Mouse (Mus musculus) forebrain, embryonic 14.5 days (tissue): Measurements from ENCODE around the gene S100pbp. TPM values are rescaled to one million over a fixed set of nuclear protein-coding genes. Genes with fewer than 3 reads are reported as not detected.

ENCODE experiments used
- ATAC-seq: fragments of 200-750 bp; cut with Nextera tagmentation; 2 replicates; pipeline ENCODE4 v1.8.0; 2017; ENCODE audit warnings: mild to moderate bottlenecking, moderate library complexity
- DNase-seq: peaks from one replicate; pipeline ENCODE4 v3.0.0-alpha.2; 2015; ENCODE audit warnings: low spot score
- H3K27ac ChIP-seq: fragments of 300-500 bp; sonication (generic); 2 replicates; pipeline ENCODE4 v1.5.1; 2014; ENCODE audit warnings: low read depth, mild to moderate bottlenecking, control low read depth, low read length, moderate library complexity
- H3K27me3 ChIP-seq: fragments of 300-500 bp; sonication (generic); replicated peaks from 2 replicates; pipeline ENCODE4 v1.6.1; 2014; ENCODE audit warnings: low read length, control low read depth, mixed read lengths; ENCODE audit not compliant: control insufficient read depth, insufficient read depth
- H3K36me3 ChIP-seq: fragments of 300-500 bp; sonication (generic); 2 replicates; pipeline ENCODE4 v1.6.1; 2014; ENCODE audit warnings: low read length, control low read depth; ENCODE audit not compliant: control insufficient read depth, insufficient read depth
- H3K4me1 ChIP-seq: fragments of 300-500 bp; sonication (generic); 2 replicates; pipeline ENCODE4 v1.6.1; 2014; ENCODE audit warnings: antibody characterized with exemption, low read length, control low read depth; ENCODE audit not compliant: control insufficient read depth, insufficient read depth
- H3K4me2 ChIP-seq: fragments of 300-500 bp; sonication (generic); 2 replicates; pipeline ENCODE4 v1.6.1; 2014; ENCODE audit warnings: mild to moderate bottlenecking, control low read depth, low read length
- H3K4me3 ChIP-seq: fragments of 300-500 bp; sonication (generic); 2 replicates; pipeline ENCODE4 v1.5.1; 2014; ENCODE audit warnings: low read depth, low read length, control low read depth
- H3K9ac ChIP-seq: fragments of 300-500 bp; sonication (generic); 2 replicates; pipeline ENCODE4 v1.6.1; 2014; ENCODE audit warnings: mild to moderate bottlenecking, low read length, control low read depth, moderate library complexity
- H3K9me3 ChIP-seq: fragments of 300-500 bp; sonication (generic); replicated peaks from 2 replicates; pipeline ENCODE4 v1.6.1; 2016; ENCODE audit warnings: low read length, control low read depth, mixed read lengths; ENCODE audit not compliant: control insufficient read depth
- WGBS: fragments of 180-500 bp; shearing (Covaris S2); extraction: QIAGEN DNeasy Blood & Tissue Kit; methylation state at CpG from one replicate; pipeline ENCODE4 v1.1.7; 2014; 5-methylcytosine and 5-hydroxymethylcytosine counted together
- polyA plus RNA-seq: library from polyadenylated mRNA; unstranded; fragments of >200 nt; fragmentation: Nextera tagmentation; extraction: Ambion mirVana; gene quantifications from 2 replicates; pipeline ENCODE4 v1.2.1, GENCODE M21; 2014

S100pbp gene
- polyA plus RNA-seq, 1 experiment from 2014 or later = 9.7 TPM

DNA sequence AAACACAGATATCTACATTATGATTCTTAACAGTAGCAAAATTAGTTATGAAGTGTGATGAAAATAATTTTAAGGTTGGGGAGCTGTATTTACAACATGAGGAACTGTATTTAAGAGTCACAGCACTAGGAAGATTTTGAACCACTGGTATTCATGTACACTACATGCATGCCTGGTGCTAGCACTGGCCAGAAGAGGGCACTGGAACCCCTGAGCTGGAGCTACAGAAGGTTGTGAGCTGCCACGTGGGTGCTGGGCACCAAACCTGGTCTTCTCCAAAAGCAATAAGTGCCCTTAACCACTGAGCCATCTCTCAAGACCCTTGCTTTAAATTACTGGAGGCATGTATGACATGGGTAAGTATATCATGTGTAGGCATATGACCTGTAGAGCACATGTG lies 17.0 kb downstream of the S100pbp start:
- 83% methylated on average over 1 of the region's 1 CpGs for WGBS
- H3K36me3 ChIP-seq = peaks cover 56% of the 10 kb centered on the region
- no peaks in the 10 kb centered on the region for H3K27me3 ChIP-seq
- no peak for ATAC-seq
- H3K4me1 ChIP-seq = no peaks in the 10 kb centered on the region
- H3K9ac ChIP-seq = no peak overlapping the region
- H3K27ac ChIP-seq = no peak overlapping the region
- no peak overlapping the region for H3K4me2 ChIP-seq
- H3K4me3 ChIP-seq = no peak overlapping the region
- no peaks in the 10 kb centered on the region for H3K9me3 ChIP-seq
- DNase-seq = no peak

DNA sequence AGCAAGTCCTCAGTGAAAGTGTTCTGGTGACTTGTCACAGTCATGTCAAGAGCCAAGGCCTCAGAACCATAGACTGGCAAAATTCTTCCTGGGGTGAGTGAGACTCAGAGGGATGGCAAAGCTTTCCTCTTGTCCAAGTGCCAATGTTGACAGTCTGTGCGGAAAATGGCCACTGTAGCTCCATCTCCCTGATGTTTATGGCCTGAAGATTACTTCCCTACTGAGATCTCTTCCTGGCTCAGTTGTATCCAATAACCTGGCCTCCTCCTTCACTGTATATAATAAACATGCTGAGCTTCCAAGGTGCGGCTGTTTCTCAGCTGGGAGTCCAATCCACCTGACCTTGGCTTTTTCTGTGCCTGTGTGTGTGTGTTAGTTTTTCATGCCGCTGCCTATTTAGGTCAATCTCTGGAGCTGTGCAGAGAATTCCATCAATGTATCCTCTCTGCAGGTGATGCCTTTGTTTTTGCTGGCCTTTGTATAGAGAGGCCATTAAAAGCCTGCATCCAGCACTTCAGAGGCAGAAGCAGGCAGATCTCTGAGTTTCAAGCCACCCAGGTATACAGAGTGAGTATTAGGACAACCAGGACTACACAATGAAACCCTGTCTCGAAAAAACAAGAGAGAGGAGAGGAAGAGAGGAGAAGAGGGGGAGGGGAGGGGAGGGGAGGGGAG lies 27.8 kb downstream of the S100pbp start:
- WGBS = 86% methylated on average over 3 of the region's 4 CpGs
- no peaks in the 10 kb centered on the region for H3K4me1 ChIP-seq
- no peak overlapping the region for H3K4me3 ChIP-seq
- ATAC-seq (no peak), DNase-seq (no peak)
- H3K4me2 ChIP-seq = no peak overlapping the region
- no peaks in the 10 kb centered on the region for H3K9me3 ChIP-seq
- H3K36me3 ChIP-seq = peaks cover 20% of the 10 kb centered on the region
- H3K27me3 ChIP-seq = no peaks in the 10 kb centered on the region
- no peak overlapping the region for H3K9ac ChIP-seq
- no peak overlapping the region for H3K27ac ChIP-seq

DNA sequence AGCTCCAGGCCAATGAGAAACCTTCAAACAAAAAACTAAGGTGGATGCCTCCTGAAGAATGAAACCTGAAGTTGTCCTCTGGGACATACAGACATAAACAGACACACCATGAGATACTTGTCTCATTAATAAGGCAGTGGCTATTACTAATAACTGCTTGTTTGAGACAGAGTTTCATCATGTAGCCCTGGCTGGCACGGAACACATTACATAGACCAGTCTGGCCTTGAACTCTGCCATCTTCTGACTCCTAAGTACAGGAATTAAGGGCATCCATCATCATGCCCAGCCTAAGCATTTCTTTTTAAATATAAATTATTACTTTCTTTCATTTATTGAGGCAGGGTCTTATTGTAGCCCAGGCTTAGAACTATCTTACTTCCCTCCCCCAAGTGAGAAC lies 28.5 kb downstream of the S100pbp start:
- 98% methylated on average over 1 of the region's 1 CpGs for WGBS

DNA sequence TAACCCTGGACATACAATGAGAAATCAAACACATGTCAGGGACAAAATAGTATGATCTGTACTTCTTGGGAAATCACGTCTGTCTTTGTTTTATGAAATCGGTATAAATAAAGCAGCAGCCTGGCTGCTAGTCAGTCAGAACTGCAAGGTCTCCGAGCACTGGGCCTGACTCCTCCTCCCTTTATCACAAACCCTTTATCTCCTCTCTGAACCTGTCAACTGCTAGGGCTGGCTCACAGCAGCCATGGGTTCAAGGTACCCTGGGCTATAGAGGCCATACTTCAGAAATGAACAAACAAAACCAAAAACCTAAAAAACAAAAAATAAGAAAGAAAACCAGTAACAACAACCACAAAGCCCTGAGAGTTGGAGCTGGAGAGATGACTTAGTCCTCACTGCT lies 31.0 kb downstream of the S100pbp start:
- DNase-seq (no peak), ATAC-seq (no peak)
- Histone ChIP-seq H3K9ac (no peak overlapping the region), H3K36me3 (peaks cover 27% of the 10 kb centered on the region), H3K4me2 (no peak overlapping the region), H3K27ac (peak overlapping the region; percentile 54; the same call in 1 of the 2 replicates), H3K27me3 (no peaks in the 10 kb centered on the region), H3K9me3 (no peaks in the 10 kb centered on the region), H3K4me1 (no peaks in the 10 kb centered on the region), H3K4me3 (no peak overlapping the region)
- WGBS = 65% methylated on average over 3 of the region's 3 CpGs

More for the DNA sequence above, 28.5 kb downstream of the S100pbp start:
- peaks cover 23% of the 10 kb centered on the region for H3K36me3 ChIP-seq
- H3K27me3 ChIP-seq = no peaks in the 10 kb centered on the region
- DNase-seq = no peak
- no peak overlapping the region for H3K9ac ChIP-seq
- no peak overlapping the region for H3K27ac ChIP-seq
- no peaks in the 10 kb centered on the region for H3K9me3 ChIP-seq
- no peaks in the 10 kb centered on the region for H3K4me1 ChIP-seq
- H3K4me3 ChIP-seq = no peak overlapping the region
- H3K4me2 ChIP-seq = no peak overlapping the region
- no peak for ATAC-seq

DNA sequence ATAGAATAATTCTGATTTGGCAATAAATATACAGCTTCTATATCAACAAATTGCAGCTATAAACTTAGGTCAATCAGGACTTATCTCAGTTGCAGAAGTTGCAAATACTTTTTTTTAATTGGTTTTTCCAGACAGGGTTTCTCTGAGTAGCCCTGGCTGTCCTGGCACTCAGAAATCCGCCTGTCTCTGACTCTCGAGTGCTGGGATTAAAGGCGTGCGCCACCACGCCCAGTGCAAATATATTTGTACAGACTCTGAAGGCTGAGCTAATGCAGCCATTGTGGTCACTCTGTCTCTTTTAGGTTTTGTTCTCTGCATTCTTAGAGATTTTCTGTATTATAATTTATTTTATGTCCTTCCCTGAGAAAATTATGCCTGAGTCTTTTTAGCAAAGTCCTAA lies 32.0 kb downstream of the S100pbp start:
- Histone ChIP-seq H3K9me3 (no peaks in the 10 kb centered on the region), H3K4me2 (no peak overlapping the region), H3K4me1 (no peaks in the 10 kb centered on the region), H3K27me3 (no peaks in the 10 kb centered on the region), H3K9ac (no peak overlapping the region), H3K4me3 (no peak overlapping the region), H3K36me3 (peaks cover 33% of the 10 kb centered on the region), H3K27ac (no peak overlapping the region)
- ATAC-seq (no peak), DNase-seq (no peak)
- WGBS = 89% methylated on average over 5 of the region's 5 CpGs

DNA sequence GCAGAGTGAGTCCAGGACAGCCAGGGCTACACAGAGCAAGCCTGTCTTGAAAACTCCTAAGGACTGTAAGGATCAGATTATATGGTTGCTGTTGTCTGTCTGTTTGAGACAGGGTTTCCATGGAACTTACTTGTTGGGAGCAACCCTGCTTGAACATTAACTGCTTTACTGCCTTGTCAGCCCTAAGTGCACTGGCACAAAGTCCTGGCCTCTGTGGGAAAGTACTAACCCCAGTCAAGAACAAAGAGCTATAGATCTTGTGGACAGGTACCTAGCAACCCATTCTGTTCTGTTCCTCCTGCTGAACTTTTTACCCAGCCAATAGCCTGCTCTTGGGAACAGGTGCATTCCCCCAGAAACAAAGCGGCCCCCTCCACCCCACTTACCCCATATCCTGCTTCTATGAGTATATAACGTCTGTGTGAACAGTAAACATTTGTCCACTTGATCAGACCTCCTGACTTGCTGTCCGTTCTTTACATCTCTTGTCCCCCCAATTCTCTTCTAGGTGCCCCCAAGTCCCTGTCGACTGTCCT lies 38.2 kb downstream of the S100pbp start:
- H3K36me3 ChIP-seq = peaks cover 51% of the 10 kb centered on the region

DNA sequence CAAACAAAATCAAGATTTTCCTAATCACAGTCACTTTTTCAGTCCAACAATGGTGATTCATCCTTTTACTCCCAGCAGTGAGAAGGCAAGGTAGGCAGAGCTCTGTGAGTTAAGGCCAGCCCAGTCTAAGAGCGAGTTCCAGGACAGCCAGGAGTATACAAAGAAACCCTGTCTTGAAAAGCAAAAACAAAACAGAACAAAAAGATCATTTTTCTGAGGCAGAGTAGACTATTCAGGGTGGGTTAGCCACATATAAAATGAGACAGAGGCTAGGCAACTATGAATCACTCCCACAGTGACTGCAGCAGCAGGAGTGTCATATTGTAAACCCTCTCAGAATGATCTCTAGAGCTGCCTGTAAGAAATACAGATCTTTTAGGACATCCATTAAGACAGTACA lies 40.2 kb downstream of the S100pbp start:
- H3K4me1 ChIP-seq = peaks cover 16% of the 10 kb centered on the region
- H3K4me2 ChIP-seq = no peak overlapping the region
- H3K4me3 ChIP-seq = no peak overlapping the region
- ATAC-seq = no peak
- no peak overlapping the region for H3K27ac ChIP-seq
- H3K36me3 ChIP-seq = peaks cover 36% of the 10 kb centered on the region
- H3K9me3 ChIP-seq = no peaks in the 10 kb centered on the region
- WGBS = 77% methylated on average over 1 of the region's 1 CpGs
- H3K9ac ChIP-seq = no peak overlapping the region
- no peaks in the 10 kb centered on the region for H3K27me3 ChIP-seq
- no peak for DNase-seq

More for the DNA sequence above, 38.2 kb downstream of the S100pbp start:
- Histone ChIP-seq H3K27ac (no peak overlapping the region), H3K9me3 (no peaks in the 10 kb centered on the region), H3K27me3 (no peaks in the 10 kb centered on the region), H3K4me3 (no peak overlapping the region), H3K9ac (no peak overlapping the region), H3K4me1 (peaks cover 4% of the 10 kb centered on the region; the same call in 1 of the 2 replicates), H3K4me2 (no peak overlapping the region)
- no peak for ATAC-seq
- no peak for DNase-seq
- 92% methylated on average over 4 of the region's 4 CpGs for WGBS

DNA sequence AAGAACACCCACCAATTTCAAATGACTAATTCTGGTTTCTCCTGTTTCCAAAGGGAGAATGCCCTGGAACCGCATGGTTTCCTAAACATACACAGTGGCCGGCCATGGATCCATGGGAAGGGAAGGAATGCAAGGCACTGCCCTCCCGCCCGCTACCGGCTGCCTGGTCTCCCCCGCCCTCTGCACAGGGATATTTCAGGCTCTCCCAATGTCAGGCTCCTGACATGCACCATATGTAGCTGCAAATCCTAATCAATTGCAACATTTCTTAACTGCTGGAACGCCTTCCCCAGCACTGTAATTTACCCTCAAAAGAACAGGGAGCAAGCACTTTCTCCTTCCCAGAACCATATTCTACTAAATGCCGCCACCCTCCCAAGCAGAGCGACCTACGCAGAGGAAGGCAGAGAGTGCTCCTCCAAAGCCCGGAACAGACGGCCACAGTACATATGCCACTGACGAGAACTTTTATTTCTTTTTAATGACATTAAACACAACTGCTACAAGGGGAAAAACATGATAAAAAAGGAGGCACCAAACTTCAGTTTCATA lies 41.9 kb downstream of the S100pbp start:
- Histone ChIP-seq H3K4me2 (no peak overlapping the region), H3K27me3 (no peaks in the 10 kb centered on the region), H3K9me3 (no peaks in the 10 kb centered on the region), H3K4me3 (no peak overlapping the region), H3K27ac (no peak overlapping the region), H3K9ac (no peak overlapping the region), H3K4me1 (peaks cover 20% of the 10 kb centered on the region), H3K36me3 (peaks cover 31% of the 10 kb centered on the region)
- ATAC-seq = no peak
- no peak for DNase-seq
- 83% methylated on average over 13 of the region's 13 CpGs for WGBS

DNA sequence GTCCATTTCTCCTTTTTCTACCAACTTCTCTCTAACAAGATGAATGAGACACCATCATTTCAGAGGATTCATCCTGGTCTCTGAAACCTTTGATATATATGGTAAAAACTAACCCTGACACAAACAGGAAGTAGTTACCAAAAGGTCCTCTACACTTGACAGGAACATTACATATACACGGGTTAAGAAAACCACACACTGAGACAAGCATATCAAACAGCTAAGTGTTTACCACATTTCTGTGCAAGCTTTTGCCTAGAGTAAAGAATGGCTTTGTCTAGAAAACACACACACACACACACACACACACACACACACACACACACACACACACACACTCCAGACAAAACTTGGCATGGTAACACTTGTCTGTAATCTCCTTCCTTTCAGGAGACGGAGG lies 43.1 kb downstream of the S100pbp start:
- peaks cover 20% of the 10 kb centered on the region for H3K4me1 ChIP-seq
- H3K4me2 ChIP-seq = no peak overlapping the region
- ATAC-seq (no peak), DNase-seq (no peak)
- no peak overlapping the region for H3K27ac ChIP-seq
- WGBS = 64% methylated on average over 2 of the region's 2 CpGs
- no peaks in the 10 kb centered on the region for H3K9me3 ChIP-seq
- H3K9ac ChIP-seq = no peak overlapping the region
- no peak overlapping the region for H3K4me3 ChIP-seq
- H3K36me3 ChIP-seq = peaks cover 23% of the 10 kb centered on the region
- H3K27me3 ChIP-seq = no peaks in the 10 kb centered on the region
